Mouse (Mus musculus): Measurements from ENCODE around the gene Hp. TPM values are rescaled to one million over a fixed set of nuclear protein-coding genes. Genes with fewer than 3 reads are reported as not detected.

Gene Hp
- not detected for total RNA-seq (2021)

DNA sequence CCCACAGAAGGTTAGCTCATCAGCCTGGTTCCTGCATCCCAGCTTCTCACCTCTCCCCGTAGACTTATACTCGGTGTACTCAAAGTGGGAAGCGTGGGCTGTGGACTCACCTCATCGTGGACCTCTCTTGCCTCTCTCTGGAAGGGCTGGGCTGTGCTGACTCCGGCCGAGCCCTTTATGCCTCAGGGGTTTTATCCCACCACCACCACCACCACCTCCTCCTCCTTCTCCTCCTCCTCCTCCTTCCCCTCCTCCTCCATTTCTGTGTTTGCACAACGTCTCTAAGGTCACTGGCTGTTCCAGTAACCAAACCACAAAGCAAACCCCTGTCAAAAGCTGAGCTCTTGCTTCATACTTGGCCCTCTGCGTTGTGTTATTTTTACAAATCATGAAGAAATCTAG lies at the start of gene Hp:
Gene Hp, minus strand, starts transcription at position 273 of the 402 bp plus-strand sequence.
- DNase-seq (ENCODE audit: extremely low spot score in 1 of 2, low spot score in 1 of 2): no peak

GRCm38 (mm10) chr8:109628638-109629037 lies 49.7 kb upstream of the Hp start:
- no peak for DNase-seq (ENCODE audit: extremely low spot score in 1 of 2, low spot score in 1 of 2)

GRCm38 (mm10) chr8:109615569-109615968 lies 36.6 kb upstream of the Hp start:
- DNase-seq (ENCODE audit: extremely low spot score in 1 of 2, low spot score in 1 of 2): no peak

- no peak for DNase-seq (ENCODE audit: extremely low spot score in 1 of 2, low spot score in 1 of 2)
Observed at GRCm38 (mm10) chr8:109614243-109615210, 35.6 kb upstream of the Hp start, which contains the start of gene Pkd1l3. Pkd1l3 (plus strand) TSS chr8:109614517.

DNA sequence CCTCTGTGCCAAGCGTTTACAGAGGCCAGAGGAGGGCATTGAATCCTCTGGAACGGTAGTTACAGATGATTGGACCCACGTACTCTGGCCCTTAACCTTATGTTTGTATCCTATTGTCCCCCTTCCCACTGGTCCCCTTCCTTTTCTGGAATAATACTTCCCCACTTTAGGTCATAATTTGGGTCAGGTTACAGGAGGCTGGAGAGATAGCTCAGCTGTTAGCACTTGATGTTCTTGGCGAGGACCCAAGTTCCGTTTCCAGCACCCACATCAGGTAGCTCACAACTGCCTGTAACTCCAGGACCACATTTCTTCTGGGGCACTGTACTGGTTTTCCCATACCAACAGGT lies 30.2 kb upstream of the Hp start:
- DNase-seq (ENCODE audit: extremely low spot score in 1 of 2, low spot score in 1 of 2): no peak

GRCm38 (mm10) chr8:109608271-109609152 lies 29.5 kb upstream of the Hp start, which contains the start of gene Dhodh:
Dhodh (minus strand) TSS chr8:109608673.
- peak; percentile 87 to 95 for DNase-seq (ENCODE audit: extremely low spot score in 1 of 2, low spot score in 1 of 2)

- DNase-seq (ENCODE audit: extremely low spot score in 1 of 2, low spot score in 1 of 2): no peak
Observed at GRCm38 (mm10) chr8:109607650-109608049, 28.7 kb upstream of the Hp start.

- DNase-seq (ENCODE audit: extremely low spot score in 1 of 2, low spot score in 1 of 2): no peak
Observed at GRCm38 (mm10) chr8:109606725-109607124, 27.8 kb upstream of the Hp start.

- DNase-seq (ENCODE audit: extremely low spot score in 1 of 2, low spot score in 1 of 2): peak in 1 of 2 experiments; percentile 68
Observed at GRCm38 (mm10) chr8:109595854-109596253, 16.9 kb upstream of the Hp start.

- no peak for DNase-seq (ENCODE audit: extremely low spot score in 1 of 2, low spot score in 1 of 2)
Observed at GRCm38 (mm10) chr8:109593117-109593788, 14.3 kb upstream of the Hp start.

GRCm38 (mm10) chr8:109592164-109592563 lies 13.2 kb upstream of the Hp start:
- DNase-seq (ENCODE audit: extremely low spot score in 1 of 2, low spot score in 1 of 2): no peak

GRCm38 (mm10) chr8:109591367-109591766 lies 12.4 kb upstream of the Hp start:
- DNase-seq (ENCODE audit: extremely low spot score in 1 of 2, low spot score in 1 of 2): no peak

- DNase-seq (ENCODE audit: extremely low spot score in 1 of 2, low spot score in 1 of 2): no peak
Observed at GRCm38 (mm10) chr8:109590901-109591300, 11.9 kb upstream of the Hp start.

- DNase-seq (ENCODE audit: extremely low spot score in 1 of 2, low spot score in 1 of 2): no peak
Observed at GRCm38 (mm10) chr8:109586972-109587504, 8.1 kb upstream of the Hp start.

DNA sequence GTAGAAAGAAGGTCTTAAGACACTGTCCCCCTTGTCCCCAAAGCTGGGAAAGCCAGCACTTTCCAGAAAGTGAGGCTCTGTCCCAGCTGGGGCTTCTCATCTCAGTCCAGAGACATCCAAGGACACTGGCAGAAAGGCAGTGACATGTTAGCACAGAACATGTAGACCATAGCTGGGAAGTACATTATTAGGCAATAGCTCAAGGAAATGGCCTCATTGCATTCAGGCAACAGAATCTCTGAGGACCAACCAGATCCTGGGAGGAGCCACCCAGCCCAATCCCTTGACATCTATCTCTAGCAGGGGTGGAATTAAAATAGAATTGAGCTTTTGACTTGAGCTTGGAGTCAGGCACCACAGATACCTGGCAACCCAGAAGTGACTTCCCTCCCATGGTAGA lies 6.7 kb upstream of the Hp start:
- no peak for DNase-seq (ENCODE audit: extremely low spot score in 1 of 2, low spot score in 1 of 2)

GRCm38 (mm10) chr8:109584830-109585229 lies 5.9 kb upstream of the Hp start:
- no peak for DNase-seq (ENCODE audit: extremely low spot score in 1 of 2, low spot score in 1 of 2)

DNA sequence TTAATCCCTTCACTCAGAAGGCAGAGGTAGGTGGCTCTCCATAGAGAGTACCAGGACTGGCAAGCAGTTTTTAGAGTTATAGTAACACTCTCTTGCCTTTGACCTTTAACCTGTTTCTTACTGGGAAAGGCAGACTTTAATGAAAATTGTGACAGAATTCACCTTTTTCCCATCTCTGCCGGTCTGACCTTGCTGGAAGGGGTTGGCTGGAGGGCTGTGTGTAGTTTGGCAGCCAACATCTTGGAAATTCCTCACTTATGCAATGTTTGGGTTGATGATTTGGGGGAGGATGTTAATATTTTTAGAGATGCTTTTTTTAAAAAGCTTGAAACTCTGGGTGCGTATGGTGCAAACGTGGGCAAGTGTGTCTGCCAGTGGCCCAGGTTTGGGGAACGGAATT lies 5.3 kb upstream of the Hp start:
- no peak for DNase-seq (ENCODE audit: extremely low spot score in 1 of 2, low spot score in 1 of 2)

DNA sequence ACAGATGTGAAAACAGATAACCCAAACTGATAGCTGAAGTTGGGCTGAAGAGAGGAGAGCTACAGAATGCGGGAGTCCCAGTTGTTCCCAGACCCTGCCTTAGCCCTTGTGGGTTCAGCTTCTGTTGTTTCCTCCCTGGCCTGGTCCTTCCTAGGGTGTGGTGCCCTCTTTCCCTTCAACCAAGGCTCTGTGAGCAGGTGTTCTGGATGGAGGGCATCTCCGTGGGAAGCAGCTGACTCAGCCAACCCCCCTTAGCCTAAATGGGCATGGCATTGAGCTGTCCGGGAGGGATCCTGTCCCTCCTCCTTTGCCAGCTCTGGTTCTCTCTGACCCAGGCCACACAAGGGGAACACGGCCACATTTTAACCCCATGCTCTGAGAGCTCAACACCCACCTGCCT lies 2.7 kb downstream of the Hp start:
- DNase-seq (ENCODE audit: extremely low spot score in 1 of 2, low spot score in 1 of 2): no peak

DNA sequence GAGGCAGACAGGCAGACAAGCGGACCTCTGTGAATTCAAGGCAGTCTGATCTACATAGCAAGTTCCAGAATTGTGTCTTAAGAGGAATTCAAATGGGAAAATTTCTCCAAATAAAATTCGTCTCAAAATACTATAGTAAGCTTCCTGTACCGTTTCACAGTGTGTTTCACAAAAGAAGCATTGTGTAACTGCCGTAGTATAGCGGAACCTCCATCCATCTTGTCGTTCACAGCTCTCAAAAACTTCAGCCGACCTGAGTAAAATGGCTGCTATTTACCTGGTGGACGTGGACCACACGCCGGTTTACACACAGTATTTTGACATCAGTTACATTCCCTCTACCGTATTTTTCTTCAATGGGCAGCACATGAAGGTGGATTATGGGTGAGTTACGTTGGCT lies 7.8 kb downstream of the Hp start:
- no peak for DNase-seq (ENCODE audit: extremely low spot score in 1 of 2, low spot score in 1 of 2)
